Mouse (Mus musculus) megakaryocyte progenitor cell, adult 5-6 weeks (primary cell): ENCODE measurements around the gene Tbc1d9. TPM values are rescaled to one million over a fixed set of nuclear protein-coding genes. Genes with fewer than 3 reads are reported as not detected.

Source experiments
- ATAC-seq: replicated peaks from 2 replicates; pipeline ENCODE4 v1.8.0; 2016; ENCODE audit warnings: mild to moderate bottlenecking, moderate TSS enrichment, inconsistent platforms; ENCODE audit not compliant: poor library complexity
- total RNA-seq, 2 experiments: library from RNA; stranded (forward) in 1 of 2; stranded (reverse) in 1 of 2; fragments of 157-497, 149-512 nt in 1 of 2; fragments of 200-1000 nt in 1 of 2; gene quantifications; 2 replicates each; pipeline versions ENCODE4 v1.2.3 to v1.2.4; 2015 to 2017

The Tbc1d9 gene
- total RNA-seq, 2 experiments from 2014 or later, result 0.42 to 1.3 TPM

DNA sequence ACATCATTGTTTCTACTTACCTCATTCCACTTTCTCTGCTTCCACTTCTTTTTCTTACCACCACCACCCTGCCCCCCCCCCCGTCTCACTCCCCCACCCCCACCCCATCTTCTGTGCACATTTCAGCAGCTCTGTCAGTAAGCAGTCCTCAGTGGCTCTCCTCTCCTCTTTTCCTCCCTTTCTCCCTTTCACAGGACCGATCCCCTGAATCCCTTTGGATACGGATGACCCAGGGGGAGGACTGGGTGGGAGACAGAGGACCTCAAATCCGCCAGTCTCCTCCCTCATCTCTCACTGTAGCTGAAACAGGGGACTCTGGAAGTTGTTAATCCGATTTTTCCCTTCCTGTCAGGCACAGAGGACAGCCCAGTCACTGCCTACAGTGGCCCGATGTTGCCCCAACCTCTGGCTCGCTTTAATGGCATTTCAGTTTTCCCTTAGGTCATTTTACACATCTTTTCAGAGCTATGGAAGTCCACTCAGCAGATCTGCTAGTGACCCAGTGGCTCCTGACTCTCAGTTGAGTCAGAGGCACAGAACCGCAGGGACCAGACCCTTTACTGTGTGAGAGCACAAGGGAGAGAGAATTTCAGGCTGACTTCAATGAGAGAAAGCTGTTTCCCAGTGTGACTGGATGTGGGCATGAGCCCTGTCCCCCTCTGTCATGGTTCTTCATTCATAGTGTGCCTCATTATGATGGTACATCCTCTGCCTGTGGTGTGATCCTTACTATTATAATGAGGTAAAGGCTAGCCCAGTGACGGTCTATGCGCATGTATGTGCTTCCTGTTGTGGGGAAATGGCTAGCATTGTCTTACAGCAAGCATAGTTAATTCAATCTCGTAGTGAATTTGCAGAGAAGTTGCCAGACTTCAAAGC lies 12.4 kb downstream of the Tbc1d9 start:
- peak; percentile 31; the same call in 1 of the 2 replicates for ATAC-seq

- peak; percentile 74 for ATAC-seq
These were observed 13.1 kb downstream of the Tbc1d9 start for GRCm38 (mm10) chr8:83178228-83178742.

GRCm38 (mm10) chr8:83181851-83182482 lies 16.8 kb downstream of the Tbc1d9 start:
- ATAC-seq, result no peak

GRCm38 (mm10) chr8:83182784-83183183 lies 17.6 kb downstream of the Tbc1d9 start:
- ATAC-seq, result no peak

DNA sequence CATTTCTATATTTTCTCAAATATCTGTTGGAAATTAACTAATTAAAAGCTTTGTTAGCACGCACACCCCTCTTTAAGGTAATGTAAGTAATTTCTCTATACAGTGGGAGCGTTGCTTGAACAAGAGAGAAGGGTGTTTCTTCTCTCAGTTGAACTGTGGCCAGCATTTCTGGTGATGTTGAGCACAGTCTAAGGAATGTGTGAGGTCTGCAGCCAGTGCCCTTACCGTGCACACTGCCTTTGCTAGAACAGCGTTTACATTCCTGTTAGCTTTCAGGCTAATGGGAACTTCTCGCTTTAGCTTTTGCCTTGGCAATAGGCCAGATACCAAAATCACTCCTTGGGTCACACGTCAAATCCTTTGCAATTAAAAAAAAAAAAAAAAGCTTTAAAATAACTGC lies 21.2 kb downstream of the Tbc1d9 start:
- ATAC-seq, result no peak

- ATAC-seq, result no peak
These were observed 22.3 kb downstream of the Tbc1d9 start for GRCm38 (mm10) chr8:83187363-83187962.

GRCm38 (mm10) chr8:83189538-83190095 lies 24.5 kb downstream of the Tbc1d9 start:
- ATAC-seq, result no peak

DNA sequence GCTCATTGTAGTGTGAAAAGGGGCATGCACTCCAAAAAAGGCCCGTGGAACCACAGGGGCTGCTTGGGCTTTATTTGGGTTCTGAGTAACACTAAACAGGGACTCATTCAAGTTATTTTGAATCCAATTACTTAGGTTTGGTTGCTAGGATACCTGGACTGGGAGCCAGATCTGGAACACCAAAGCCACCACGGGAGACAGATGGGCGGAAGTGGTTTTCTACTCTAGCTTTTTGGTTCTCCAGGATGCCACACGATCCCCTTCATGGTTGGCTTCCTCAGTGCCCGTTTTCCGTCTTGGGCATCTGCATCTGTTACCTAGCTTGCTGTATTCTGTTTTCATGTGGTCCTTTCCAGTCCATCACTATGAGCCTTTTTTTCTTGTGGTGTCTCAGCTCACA lies 30.9 kb downstream of the Tbc1d9 start:
- ATAC-seq, result no peak

DNA sequence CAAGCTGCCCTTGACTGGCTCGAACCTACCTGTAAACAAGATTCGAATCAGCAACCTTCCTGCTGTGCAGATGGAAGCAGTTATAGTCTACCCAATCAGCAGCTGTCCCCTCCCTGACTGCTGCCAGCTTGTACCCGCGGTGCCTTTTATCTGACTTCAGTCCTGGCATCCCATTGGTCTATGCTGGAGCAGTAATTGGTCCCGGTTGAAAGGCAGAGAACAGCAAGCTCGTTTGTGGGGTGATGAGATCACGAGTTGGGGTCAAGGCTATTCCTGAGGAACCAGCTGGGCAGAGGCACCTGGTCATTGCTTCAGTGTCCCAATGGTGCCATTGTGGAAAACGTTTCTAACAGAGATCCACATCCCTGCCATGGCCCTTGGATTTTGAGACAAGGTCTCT lies 34.6 kb downstream of the Tbc1d9 start:
- ATAC-seq, result peak; percentile 59

DNA sequence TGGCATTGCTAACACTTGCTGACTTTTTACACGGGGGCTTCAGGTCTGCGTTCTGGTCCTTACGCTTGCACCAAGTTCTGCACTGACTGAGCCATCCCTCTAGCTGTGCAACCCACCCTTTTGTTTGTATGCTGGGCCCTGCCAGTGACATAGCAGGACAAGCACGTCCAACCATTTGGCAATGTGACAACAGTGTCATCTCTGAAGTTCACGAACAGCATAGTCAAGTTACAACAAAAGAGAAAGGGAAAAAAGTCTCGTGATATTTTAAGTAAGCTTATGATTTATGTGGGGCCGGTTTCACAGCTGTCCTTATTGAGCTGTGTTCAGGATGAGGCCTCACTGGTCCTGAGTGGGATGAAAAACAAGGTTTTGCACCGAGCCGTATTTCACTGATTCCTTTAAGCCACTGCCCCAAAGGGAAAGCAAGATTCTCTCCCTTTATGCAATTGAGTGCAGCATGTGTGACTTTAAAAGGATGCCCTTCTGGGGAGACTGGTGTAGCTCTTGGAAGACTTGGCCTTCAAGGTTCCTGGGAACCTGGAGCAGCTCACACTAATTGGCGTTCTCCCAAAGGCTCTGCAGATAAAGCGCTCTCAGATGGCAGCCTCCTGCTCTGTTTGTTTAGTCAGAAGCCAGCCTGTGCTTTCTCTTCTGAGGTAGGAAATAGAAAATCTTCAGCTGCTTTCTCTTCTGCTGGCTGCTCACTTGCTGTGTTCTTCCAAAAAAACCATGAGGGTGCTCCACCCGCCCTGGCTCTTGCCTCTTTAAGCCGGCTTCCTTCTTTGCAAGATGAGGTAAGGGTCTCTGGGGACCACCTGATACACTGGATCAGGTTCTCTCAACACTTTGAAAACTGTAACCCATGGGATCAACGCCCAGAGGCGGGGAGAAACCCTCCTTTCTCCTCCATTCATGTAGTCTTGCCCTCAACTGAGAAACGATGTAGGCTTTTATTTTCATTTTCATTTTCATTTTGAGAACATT lies 35.3 kb downstream of the Tbc1d9 start:
- ATAC-seq, result peak; percentile 39; the same call in 1 of the 2 replicates

GRCm38 (mm10) chr8:83202946-83203345 lies 37.8 kb downstream of the Tbc1d9 start:
- no peak for ATAC-seq

GRCm38 (mm10) chr8:83205907-83206306 lies 40.8 kb downstream of the Tbc1d9 start:
- ATAC-seq, result 0 out of 2 replicates have a peak, but pooled peaks have one; percentile 39

- ATAC-seq, result no peak
These were observed 44.4 kb downstream of the Tbc1d9 start for GRCm38 (mm10) chr8:83209581-83209980.

DNA sequence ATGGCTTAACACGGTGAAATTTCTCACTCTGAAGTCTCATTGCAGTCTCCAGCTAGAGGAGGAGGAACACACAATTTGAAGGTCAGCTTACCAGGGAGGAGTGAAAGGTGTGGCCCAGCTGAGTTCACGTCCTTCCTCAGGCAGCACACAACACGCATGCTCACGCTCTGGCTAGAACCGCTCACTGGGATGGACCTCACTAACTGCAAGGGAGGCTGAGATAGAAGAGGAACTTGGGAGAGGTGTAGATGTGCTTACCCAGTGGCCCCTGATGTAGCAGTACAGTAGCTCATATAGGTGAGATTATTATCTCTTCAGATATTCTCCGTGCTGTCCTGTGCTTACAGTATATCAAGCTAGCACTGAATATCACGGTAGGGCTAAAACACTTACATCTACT lies 45.5 kb downstream of the Tbc1d9 start:
- no peak for ATAC-seq

GRCm38 (mm10) chr8:83215065-83215464 lies 49.9 kb downstream of the Tbc1d9 start:
- ATAC-seq, result peak; percentile 95

- no peak for ATAC-seq
These were observed 51.4 kb downstream of the Tbc1d9 start for GRCm38 (mm10) chr8:83216520-83216919.

GRCm38 (mm10) chr8:83217196-83217595 lies 52.0 kb downstream of the Tbc1d9 start:
- ATAC-seq, result no peak

- ATAC-seq, result no peak
These were observed 52.7 kb downstream of the Tbc1d9 start for GRCm38 (mm10) chr8:83217891-83218290.

- no peak for ATAC-seq
These were observed 54.2 kb downstream of the Tbc1d9 start for GRCm38 (mm10) chr8:83219392-83219791.

GRCm38 (mm10) chr8:83220746-83221145 lies 55.6 kb downstream of the Tbc1d9 start:
- ATAC-seq, result no peak
